Mouse (Mus musculus) liver, postnatal 0 days (tissue): Measurements from ENCODE around the gene Dbh.

ENCODE experiments used
- CTCF ChIP-seq: sonication (generic); IDR thresholded peaks from 2 replicates; pipeline ENCODE4 v1.5.1; 2016; ENCODE audit warnings: antibody characterized with exemption, low read depth
- EP300 ChIP-seq: IDR thresholded peaks from 2 replicates; pipeline ENCODE4 v1.6.1; 2016; ENCODE audit warnings: antibody characterized with exemption, low read depth, mild to moderate bottlenecking

DNA sequence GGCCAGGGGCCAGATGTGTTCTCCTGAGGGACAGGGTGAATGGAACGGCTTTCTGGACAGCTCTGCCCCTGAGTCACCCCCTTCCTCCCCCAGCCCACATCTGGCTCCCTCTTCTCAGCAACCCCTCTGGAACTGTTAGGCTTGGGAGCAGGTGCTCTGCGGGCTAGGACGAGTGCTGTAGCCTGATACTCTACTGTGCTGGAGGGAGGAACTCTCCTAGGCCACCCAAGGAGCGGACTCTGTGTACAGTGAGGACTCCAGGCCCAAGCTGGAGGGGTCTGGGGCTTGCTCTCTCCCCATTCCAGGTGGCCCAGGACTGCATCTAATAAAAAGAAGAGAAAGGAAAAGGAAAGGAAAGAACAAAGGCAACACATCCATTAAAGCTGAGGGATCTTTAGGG, 25.0 kb downstream of the Dbh start:
- TF ChIP-seq CTCF = no peak
- TF ChIP-seq EP300 = no peak
